27 mouse cellular contexts compared by ENCODE assay signal in the genomic region with DNA sequence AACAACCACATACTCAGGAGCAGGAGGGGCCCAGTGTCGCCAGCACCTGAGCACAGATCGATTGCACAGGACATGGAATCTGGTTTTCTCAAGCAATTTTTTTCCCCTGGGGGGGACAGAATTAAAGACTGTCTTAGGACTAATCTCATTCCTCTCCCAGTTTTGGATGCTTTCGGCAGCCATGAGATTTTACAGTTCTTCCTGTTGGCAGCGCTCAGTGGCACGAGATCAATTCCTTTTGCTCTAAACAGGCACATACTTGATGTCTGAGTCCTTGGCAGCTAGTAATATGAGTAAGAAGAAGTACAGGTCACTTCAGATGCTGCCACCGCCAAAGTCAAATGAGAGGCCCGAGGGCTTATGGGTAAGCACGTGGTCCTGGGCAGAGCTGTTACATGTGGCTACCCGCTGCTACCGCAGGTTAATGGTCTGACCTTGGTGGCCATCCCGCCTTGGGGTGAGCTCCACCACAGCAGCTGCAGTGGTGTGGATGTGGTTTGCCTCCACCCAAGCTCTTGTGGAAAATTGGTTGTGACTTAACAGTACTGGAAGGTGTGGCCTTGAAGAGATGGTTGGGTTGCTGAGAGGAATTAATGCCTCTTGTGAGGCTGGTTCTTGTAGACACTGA.
DNase-seq lines count a peak whose midpoint lies in the region; ATAC-seq and TF ChIP-seq lines count a peak whose summit lies in the region.
"Had no signal": no experiment of that assay in that cellular context is flagged by ENCODE, and none has a peak within 500 bp of the region (broad histone marks: within the 10 kb centered on the region; RNA-seq: fewer than 3 reads in every experiment).

No protein-coding gene starts in this region.

- no peaks in the 10 kb centered on the region for H3K4me1 ChIP-seq in embryonic facial prominence, embryonic 14.5 days (ENCODE audit: control insufficient read depth, insufficient read depth, low read length)
- H3K4me1 ChIP-seq in embryonic facial prominence, embryonic 10.5 days = no peaks in the 10 kb centered on the region
- no peaks in the 10 kb centered on the region for H3K4me1 ChIP-seq in lung, adult 2 months (ENCODE audit: control insufficient read depth, insufficient read depth, low read length)
- H3K4me1 ChIP-seq in hindbrain, embryonic 11.5 days (replicated peaks; ENCODE audit: control insufficient read depth, insufficient read depth, low read length) = no peaks in the 10 kb centered on the region
- no peaks in the 10 kb centered on the region for H3K4me1 ChIP-seq in forebrain, postnatal 0 days (ENCODE audit: insufficient read depth)
- H3K4me1 ChIP-seq: forebrain, embryonic 12.5 days; hindbrain, embryonic 15.5 days; kidney, embryonic 15.5 days; limb, embryonic 12.5 days had no signal

- no peak for ATAC-seq in embryonic facial prominence, embryonic 14.5 days (ENCODE audit: low read depth)
- ATAC-seq in hindbrain, embryonic 11.5 days (ENCODE audit: low FRiP score) = no peak
- no peak for ATAC-seq in forebrain, postnatal 0 days
- ATAC-seq: CD4-positive, CD25-positive, alpha-beta regulatory T cell, adult 4 months; inflammation-experienced regulatory T-cells, adult 6 months had no signal

- H3K27me3 ChIP-seq in embryonic facial prominence, embryonic 14.5 days (replicated peaks; ENCODE audit: control insufficient read depth, insufficient read depth, low read length) = no peaks in the 10 kb centered on the region
- no peaks in the 10 kb centered on the region for H3K27me3 ChIP-seq in embryonic facial prominence, embryonic 10.5 days (replicated peaks; ENCODE audit: low read depth, poor library complexity, severe bottlenecking)
- H3K27me3 ChIP-seq in C2C12 (ENCODE audit: control insufficient read depth, insufficient read depth, insufficient read length) = peaks cover 9% of the 10 kb centered on the region
- H3K27me3 ChIP-seq in hindbrain, embryonic 11.5 days (ENCODE audit: control insufficient read depth, insufficient read depth, low read length) = no peaks in the 10 kb centered on the region
- H3K27me3 ChIP-seq in forebrain, postnatal 0 days (ENCODE audit: insufficient read depth, low read length) = no peaks in the 10 kb centered on the region
- H3K27me3 ChIP-seq: forebrain, embryonic 12.5 days; heart, embryonic 12.5 days; hindbrain, embryonic 15.5 days; limb, embryonic 12.5 days had no signal

- no peak overlapping the region for H3K4me2 ChIP-seq in embryonic facial prominence, embryonic 14.5 days (ENCODE audit: low read depth, low read length)
- no peak overlapping the region for H3K4me2 ChIP-seq in hindbrain, embryonic 11.5 days (replicated peaks; ENCODE audit: low read depth, low read length)
- H3K4me2 ChIP-seq in forebrain, postnatal 0 days (ENCODE audit: low read depth) = no peak overlapping the region
- H3K4me2 ChIP-seq: forebrain, embryonic 12.5 days; heart, embryonic 12.5 days; hindbrain, embryonic 15.5 days; kidney, embryonic 15.5 days; limb, embryonic 12.5 days; liver, embryonic 11.5 days had no signal

- H3K9ac ChIP-seq in embryonic facial prominence, embryonic 14.5 days (ENCODE audit: low read depth, low read length) = no peak overlapping the region
- no peak overlapping the region for H3K9ac ChIP-seq in hindbrain, embryonic 11.5 days (ENCODE audit: low read depth, low read length)
- no peak overlapping the region for H3K9ac ChIP-seq in forebrain, postnatal 0 days
- H3K9ac ChIP-seq: forebrain, embryonic 12.5 days; heart, embryonic 12.5 days; hindbrain, embryonic 15.5 days; kidney, embryonic 15.5 days; limb, embryonic 12.5 days; liver, postnatal 0 days had no signal

- no peak for TF ChIP-seq POLR2A in lung, adult 2 months (IDR thresholded peaks at IDR 0.05; ENCODE audit: borderline replicate concordance, extremely low read depth, low read depth, low read length)

- peak; percentile 36 for DNase-seq in embryonic facial prominence, embryonic 14.5 days (ENCODE audit: low spot score)
- no peak for DNase-seq in embryonic facial prominence, embryonic 10.5 days (ENCODE audit: low spot score)
- DNase-seq in lung, adult 2 months = peak; percentile 9
- DNase-seq in lung, postnatal 10 days = no peak
- peak; percentile 47 for DNase-seq in fibroblast of lung, adult 2 months (ENCODE audit: low read depth)
- no peak for DNase-seq in hindbrain, embryonic 11.5 days (ENCODE audit: low spot score)
- DNase-seq in forebrain, postnatal 0 days = no peak
- DNase-seq: adrenal gland, adult 8-10 months; cerebellum, adult 8-10 months; cerebellum, postnatal 25 days; gastrocnemius, postnatal 10 days; kidney, adult 11 months; kidney, postnatal 25 days; midbrain, embryonic 14.5 days; right cerebral cortex, postnatal 25 days; thymus, adult 2 months; thymus, postnatal 36 days had no signal

- no peak for TF ChIP-seq CTCF in lung, adult 2 months (IDR thresholded peaks at IDR 0.05; ENCODE audit: insufficient read depth, low read length)
- TF ChIP-seq CTCF in C2C12 (IDR thresholded peaks at IDR 0.05; ENCODE audit: control insufficient read depth, insufficient read depth, insufficient read length) = no peak
- TF ChIP-seq CTCF in forebrain, postnatal 0 days (IDR thresholded peaks at IDR 0.05; ENCODE audit: low read depth) = no peak

- H3K79me3 ChIP-seq in C2C12 (ENCODE audit: low read depth) = no peaks in the 10 kb centered on the region

- no peak overlapping the region for H3K27ac ChIP-seq in embryonic facial prominence, embryonic 14.5 days (replicated peaks; ENCODE audit: low read depth, low read length)
- H3K27ac ChIP-seq in embryonic facial prominence, embryonic 10.5 days (replicated peaks) = no peak overlapping the region
- no peak overlapping the region for H3K27ac ChIP-seq in hindbrain, embryonic 11.5 days (ENCODE audit: low read depth, low read length)
- H3K27ac ChIP-seq in forebrain, postnatal 0 days (ENCODE audit: low read depth, low read length) = no peak overlapping the region
- H3K27ac ChIP-seq: forebrain, embryonic 12.5 days; hindbrain, embryonic 15.5 days; kidney, embryonic 15.5 days; limb, embryonic 12.5 days had no signal

- no peaks in the 10 kb centered on the region for H3K36me3 ChIP-seq in embryonic facial prominence, embryonic 14.5 days (ENCODE audit: control insufficient read depth, insufficient read depth, low read length)
- H3K36me3 ChIP-seq in embryonic facial prominence, embryonic 10.5 days (replicated peaks) = no peaks in the 10 kb centered on the region
- no peaks in the 10 kb centered on the region for H3K36me3 ChIP-seq in C2C12 (ENCODE audit: control insufficient read depth, insufficient read depth)
- H3K36me3 ChIP-seq in hindbrain, embryonic 11.5 days (ENCODE audit: control insufficient read depth, insufficient read depth, low read length) = no peaks in the 10 kb centered on the region
- no peaks in the 10 kb centered on the region for H3K36me3 ChIP-seq in forebrain, postnatal 0 days (ENCODE audit: insufficient read depth)
- H3K36me3 ChIP-seq: forebrain, embryonic 12.5 days; heart, embryonic 12.5 days; hindbrain, embryonic 15.5 days; kidney, embryonic 15.5 days; limb, embryonic 12.5 days had no signal

- WGBS in embryonic facial prominence, embryonic 14.5 days = 86% methylated on average over 11 of the region's 11 CpGs
- 93% methylated on average over 11 of the region's 11 CpGs for WGBS in embryonic facial prominence, embryonic 10.5 days
- 75% methylated on average over 11 of the region's 11 CpGs for WGBS in lung, adult 2 months
- WGBS in hindbrain, embryonic 11.5 days = 94% methylated on average over 11 of the region's 11 CpGs
- 93% methylated on average over 11 of the region's 11 CpGs for WGBS in forebrain, postnatal 0 days

- no peaks in the 10 kb centered on the region for H3K79me2 ChIP-seq in C2C12 (ENCODE audit: control insufficient read depth, insufficient read depth)

- no peak overlapping the region for H3K4me3 ChIP-seq in embryonic facial prominence, embryonic 14.5 days (ENCODE audit: low read depth, low read length)
- no peak overlapping the region for H3K4me3 ChIP-seq in embryonic facial prominence, embryonic 10.5 days
- no peak overlapping the region for H3K4me3 ChIP-seq in lung, adult 2 months (replicated peaks; ENCODE audit: extremely low read depth, low read depth, low read length)
- no peak overlapping the region for H3K4me3 ChIP-seq in C2C12 (ENCODE audit: insufficient read depth, poor library complexity, severe bottlenecking)
- no peak overlapping the region for H3K4me3 ChIP-seq in hindbrain, embryonic 11.5 days (ENCODE audit: low read depth, low read length)
- no peak overlapping the region for H3K4me3 ChIP-seq in forebrain, postnatal 0 days (ENCODE audit: low read depth, low read length)
- H3K4me3 ChIP-seq: forebrain, embryonic 12.5 days; heart, embryonic 12.5 days; hindbrain, embryonic 15.5 days; kidney, embryonic 15.5 days; limb, embryonic 12.5 days had no signal

- no peak overlapping the region for H3ac ChIP-seq in C2C12 (ENCODE audit: control insufficient read depth, insufficient read length, low read depth)

- no peaks in the 10 kb centered on the region for H3K9me3 ChIP-seq in embryonic facial prominence, embryonic 14.5 days (ENCODE audit: control insufficient read depth, low read length)
- no peaks in the 10 kb centered on the region for H3K9me3 ChIP-seq in embryonic facial prominence, embryonic 10.5 days
- no peaks in the 10 kb centered on the region for H3K9me3 ChIP-seq in hindbrain, embryonic 11.5 days (ENCODE audit: control insufficient read depth, low read length)
- no peaks in the 10 kb centered on the region for H3K9me3 ChIP-seq in forebrain, postnatal 0 days (ENCODE audit: low read length)
- H3K9me3 ChIP-seq: forebrain, embryonic 12.5 days; hindbrain, embryonic 15.5 days; kidney, embryonic 15.5 days; limb, embryonic 12.5 days had no signal

TF ChIP-seq in C2C12, 6 proteins besides CTCF, POLR2A, EP300 and RAD21:
- TF ChIP-seq MAX (IDR thresholded peaks at IDR 0.05) (no peak), MYOG (IDR thresholded peaks at IDR 0.05; ENCODE audit: control insufficient read depth, extremely low read depth, insufficient read length) (no peak), USF1 (IDR thresholded peaks at IDR 0.05; ENCODE audit: low read depth) (peak; percentile 35), FOSL1 (IDR thresholded peaks at IDR 0.05; ENCODE audit: insufficient read depth, low read length, poor library complexity, severe bottlenecking) (no peak), MYOD1 (IDR thresholded peaks at IDR 0.05; ENCODE audit: control insufficient read depth, insufficient read length, low read depth) (peak; percentile 65), CEBPB (IDR thresholded peaks at IDR 0.05; ENCODE audit: low read depth) (no peak)

Comparison
In these comparisons a context has a peak if more than half of its experiments do, and no peak if none do; other contexts are left out.
1. DNase-seq: peak in embryonic facial prominence, embryonic 14.5 days (single experiment), lung, adult 2 months (single experiment) and fibroblast of lung, adult 2 months (single experiment); none in embryonic facial prominence, embryonic 10.5 days (single experiment), lung, postnatal 10 days (single experiment), hindbrain, embryonic 11.5 days (single experiment) and forebrain, postnatal 0 days (single experiment).